Mouse (Mus musculus) cerebellum, adult 2 months (tissue): ENCODE data around the gene Car6. TPM values are rescaled to one million over a fixed set of nuclear protein-coding genes. Genes with fewer than 3 reads are reported as not detected.

Experiments
- DNase-seq, 2 experiments: peaks; one replicate each; pipeline ENCODE4 v3.0.0; 2021
- H3K27ac ChIP-seq: fragments of 200-500 bp; 2 replicates; pipeline ENCODE4 v1.5.1; 2012; ENCODE audit warnings: low read length, control low read depth, inconsistent platforms; ENCODE audit not compliant: insufficient read depth
- H3K27me3 ChIP-seq: fragments of 200-500 bp; 2 replicates; pipeline ENCODE4 v1.6.1; 2012; ENCODE audit warnings: inconsistent platforms, mild to moderate bottlenecking, low read length, moderate library complexity; ENCODE audit not compliant: control insufficient read depth, insufficient read depth
- H3K4me1 ChIP-seq: fragments of 200-500 bp; 2 replicates; pipeline ENCODE4 v1.6.1; 2011; ENCODE audit warnings: low read length; ENCODE audit not compliant: control insufficient read depth, insufficient read depth
- H3K4me3 ChIP-seq: fragments of 200-500 bp; replicated peaks from 2 replicates; pipeline ENCODE3; 2011; ENCODE audit warnings: mild to moderate bottlenecking, low read depth, low read length, control low read depth; ENCODE audit not compliant: insufficient read depth
- CTCF ChIP-seq: fragments of 200-500 bp; IDR thresholded peaks from 2 replicates; pipeline ENCODE4 v1.5.1; 2011; ENCODE audit warnings: low read depth, mild to moderate bottlenecking, control low read depth, low read length, moderate library complexity, borderline replicate concordance; ENCODE audit not compliant: insufficient read depth
- POLR2A ChIP-seq: fragments of 200-500 bp; IDR thresholded peaks from 2 replicates; pipeline ENCODE4 v1.6.1; 2011; ENCODE audit warnings: low read length, control low read depth, borderline replicate concordance; ENCODE audit not compliant: insufficient read depth
- WGBS: fragments of 180-500 bp; shearing (Covaris S2); methylation state at CpG from one replicate; pipeline ENCODE4 v1.1.7; 2018; 5-methylcytosine and 5-hydroxymethylcytosine counted together
- polyA plus RNA-seq: library from polyadenylated mRNA; depleted of rRNA; stranded (reverse); fragments of >200 nt; gene quantifications from 2 replicates; pipeline ENCODE4 v1.2.3, GENCODE M21; 2012

Car6 gene
- polyA plus RNA-seq, 1 experiment: not detected

GRCm38 (mm10) chr4:150225700-150226099, 24.6 kb upstream of the Car6 start:
- TF ChIP-seq POLR2A (no peak), CTCF (no peak)
- 69% methylated on average over 1 of the region's 1 CpGs for WGBS
- DNase-seq: no peak
- no peak overlapping the region for H3K27ac ChIP-seq
- H3K4me3 ChIP-seq: no peak overlapping the region
- peaks cover 18% of the 10 kb centered on the region for H3K4me1 ChIP-seq
- no peaks in the 10 kb centered on the region for H3K27me3 ChIP-seq

GRCm38 (mm10) chr4:150223830-150224229, 22.7 kb upstream of the Car6 start:
- Histone ChIP-seq H3K4me3 (no peak overlapping the region), H3K27ac (no peak overlapping the region), H3K27me3 (no peaks in the 10 kb centered on the region), H3K4me1 (peaks cover 13% of the 10 kb centered on the region)
- 90% methylated on average over 4 of the region's 4 CpGs for WGBS
- no peak for DNase-seq
- TF ChIP-seq CTCF (no peak), POLR2A (no peak)

- no peak for TF ChIP-seq CTCF
- no peak for TF ChIP-seq POLR2A
- no peaks in the 10 kb centered on the region for H3K4me1 ChIP-seq
- no peaks in the 10 kb centered on the region for H3K27me3 ChIP-seq
- H3K4me3 ChIP-seq: no peak overlapping the region
- no peak overlapping the region for H3K27ac ChIP-seq
- 71% methylated on average over 10 of the region's 10 CpGs for WGBS
- DNase-seq: no peak
Observed at GRCm38 (mm10) chr4:150221017-150221640, 20.0 kb upstream of the Car6 start.

- Histone ChIP-seq H3K4me1 (no peaks in the 10 kb centered on the region), H3K27ac (no peak overlapping the region), H3K27me3 (no peaks in the 10 kb centered on the region), H3K4me3 (no peak overlapping the region)
- 50% methylated on average over 11 of the region's 11 CpGs for WGBS
- DNase-seq: no peak
- TF ChIP-seq POLR2A (no peak), CTCF (no peak)
Observed at GRCm38 (mm10) chr4:150220584-150220983, 19.5 kb upstream of the Car6 start.

- Histone ChIP-seq H3K27ac (no peak overlapping the region), H3K27me3 (no peaks in the 10 kb centered on the region), H3K4me1 (no peaks in the 10 kb centered on the region), H3K4me3 (no peak overlapping the region)
- DNase-seq: peak; percentile 50 to 60
- WGBS: 81% methylated on average over 9 of the region's 9 CpGs
- TF ChIP-seq POLR2A (no peak), CTCF (peak; percentile 68)
Observed at GRCm38 (mm10) chr4:150219501-150220292, 18.6 kb upstream of the Car6 start.

GRCm38 (mm10) chr4:150217935-150218334, 16.8 kb upstream of the Car6 start:
- WGBS: 84% methylated on average over 1 of the region's 1 CpGs

GRCm38 (mm10) chr4:150217042-150217554, 16.0 kb upstream of the Car6 start:
- Histone ChIP-seq H3K4me1 (peaks cover 4% of the 10 kb centered on the region), H3K27ac (no peak overlapping the region), H3K27me3 (no peaks in the 10 kb centered on the region), H3K4me3 (no peak overlapping the region)
- DNase-seq: no peak
- 82% methylated on average over 5 of the region's 5 CpGs for WGBS
- no peak for TF ChIP-seq CTCF
- TF ChIP-seq POLR2A: no peak

More at GRCm38 (mm10) chr4:150217935-150218334, 16.8 kb upstream of the Car6 start:
- Histone ChIP-seq H3K4me1 (peaks cover under 1% of the 10 kb centered on the region; the same call in 1 of the 2 replicates), H3K27ac (no peak overlapping the region), H3K4me3 (no peak overlapping the region), H3K27me3 (no peaks in the 10 kb centered on the region)
- no peak for TF ChIP-seq CTCF
- no peak for TF ChIP-seq POLR2A
- no peak for DNase-seq

GRCm38 (mm10) chr4:150216423-150216822, 15.3 kb upstream of the Car6 start:
- TF ChIP-seq CTCF (no peak), POLR2A (no peak)
- Histone ChIP-seq H3K27me3 (no peaks in the 10 kb centered on the region), H3K4me3 (no peak overlapping the region), H3K4me1 (peaks cover 4% of the 10 kb centered on the region), H3K27ac (no peak overlapping the region)
- no peak for DNase-seq
- 80% methylated on average over 6 of the region's 6 CpGs for WGBS

- H3K27ac ChIP-seq: no peak overlapping the region
- peaks cover 4% of the 10 kb centered on the region for H3K4me1 ChIP-seq
- H3K4me3 ChIP-seq: no peak overlapping the region
- DNase-seq: peak in 1 of 2 experiments; percentile 29
- 39% methylated on average over 5 of the region's 5 CpGs for WGBS
- TF ChIP-seq CTCF: peak; percentile 62
- no peak for TF ChIP-seq POLR2A
- no peaks in the 10 kb centered on the region for H3K27me3 ChIP-seq
Observed at GRCm38 (mm10) chr4:150213910-150214309, 12.8 kb upstream of the Car6 start.
